Mouse (Mus musculus) G1E (cell line): ENCODE results near the gene Rnf215. TPM values are rescaled to one million over a fixed set of nuclear protein-coding genes. Genes with fewer than 3 reads are reported as not detected.

Experiments
- ATAC-seq: 2 replicates; pipeline ENCODE4 v1.8.0; 2016; ENCODE audit warnings: mild to moderate bottlenecking; ENCODE audit not compliant: insufficient number of reproducible peaks, poor library complexity, low FRiP score, severe bottlenecking; ENCODE audit errors: extremely low read depth
- DNase-seq: peaks from one replicate; pipeline ENCODE4 v3.0.0; 2012; ENCODE audit warnings: low spot score
- H3K27me3 ChIP-seq: 2 replicates; pipeline ENCODE4 v1.6.1; 2012; ENCODE audit warnings: mild to moderate bottlenecking, low read length, inconsistent platforms; ENCODE audit not compliant: insufficient read depth
- H3K36me3 ChIP-seq: replicated peaks from 2 replicates; pipeline ENCODE3; 2012; ENCODE audit warnings: mild to moderate bottlenecking, inconsistent platforms
- H3K4me1 ChIP-seq: 2 replicates; pipeline ENCODE4 v1.6.1; 2012; ENCODE audit warnings: low read depth, low read length, inconsistent platforms, mixed read lengths; ENCODE audit not compliant: insufficient read depth
- H3K4me3 ChIP-seq: 2 replicates; pipeline ENCODE4 v1.5.1; 2012; ENCODE audit warnings: low read depth, mild to moderate bottlenecking, inconsistent platforms, low read length, moderate library complexity, mixed read lengths
- H3K9me3 ChIP-seq: replicated peaks from 2 replicates; pipeline ENCODE4 v1.6.1; 2012; ENCODE audit warnings: inconsistent platforms
- CTCF ChIP-seq: IDR thresholded peaks from 2 replicates; pipeline ENCODE4 v1.5.1; 2012; ENCODE audit warnings: low read depth, low read length, inconsistent platforms, mixed read lengths
- GATA1 ChIP-seq: IDR thresholded peaks from 2 replicates; pipeline ENCODE4 v1.6.1; 2012; ENCODE audit warnings: borderline replicate concordance, low read length, inconsistent platforms, mixed read lengths
- GATA2 ChIP-seq: IDR thresholded peaks from 2 replicates; pipeline ENCODE4 v1.6.1; 2012; ENCODE audit warnings: low read depth, low read length, inconsistent platforms, borderline replicate concordance
- POLR2AphosphoS5 ChIP-seq: IDR thresholded peaks from 2 replicates; pipeline ENCODE4 v1.6.1; 2012; ENCODE audit warnings: low read depth, low read length, inconsistent platforms; ENCODE audit not compliant: insufficient replicate concordance
- TAL1 ChIP-seq: conservative IDR thresholded peaks from 2 replicates; pipeline ENCODE4 v1.6.1; 2012; ENCODE audit warnings: low read depth, low read length, inconsistent platforms, mixed read lengths
- polyA plus RNA-seq: library from polyadenylated mRNA; stranded (reverse); fragments of >175 nt; gene quantifications from 2 replicates; pipeline ENCODE4 v1.2.3, GENCODE M21; 2012
- total RNA-seq, 2 experiments: library from RNA; stranded (forward) in 1 of 2; stranded (reverse) in 1 of 2; fragments of 200-1000 nt in 1 of 2; fragments of >200 nt in 1 of 2; fragmentation: Nextera tagmentation in 1 of 2; gene quantifications; 2 replicates each; pipeline ENCODE4 v1.2.3; 2014 to 2017

Gene Rnf215
- total and polyA plus RNA-seq, 3 experiments: 2.8 to 12.9 (median 5.1) TPM

- Histone ChIP-seq H3K9me3 (no peaks in the 10 kb centered on the region), H3K27me3 (no peaks in the 10 kb centered on the region), H3K4me3 (no peak overlapping the region), H3K36me3 (peaks cover 70% of the 10 kb centered on the region), H3K4me1 (no peaks in the 10 kb centered on the region)
- ATAC-seq (no peak), DNase-seq (no peak)
- TF ChIP-seq CTCF (no peak), GATA1 (no peak), POLR2AphosphoS5 (no peak), GATA2 (no peak)
These were observed 7.3 kb downstream of the Rnf215 start for GRCm38 (mm10) chr11:4142352-4142751.

DNA sequence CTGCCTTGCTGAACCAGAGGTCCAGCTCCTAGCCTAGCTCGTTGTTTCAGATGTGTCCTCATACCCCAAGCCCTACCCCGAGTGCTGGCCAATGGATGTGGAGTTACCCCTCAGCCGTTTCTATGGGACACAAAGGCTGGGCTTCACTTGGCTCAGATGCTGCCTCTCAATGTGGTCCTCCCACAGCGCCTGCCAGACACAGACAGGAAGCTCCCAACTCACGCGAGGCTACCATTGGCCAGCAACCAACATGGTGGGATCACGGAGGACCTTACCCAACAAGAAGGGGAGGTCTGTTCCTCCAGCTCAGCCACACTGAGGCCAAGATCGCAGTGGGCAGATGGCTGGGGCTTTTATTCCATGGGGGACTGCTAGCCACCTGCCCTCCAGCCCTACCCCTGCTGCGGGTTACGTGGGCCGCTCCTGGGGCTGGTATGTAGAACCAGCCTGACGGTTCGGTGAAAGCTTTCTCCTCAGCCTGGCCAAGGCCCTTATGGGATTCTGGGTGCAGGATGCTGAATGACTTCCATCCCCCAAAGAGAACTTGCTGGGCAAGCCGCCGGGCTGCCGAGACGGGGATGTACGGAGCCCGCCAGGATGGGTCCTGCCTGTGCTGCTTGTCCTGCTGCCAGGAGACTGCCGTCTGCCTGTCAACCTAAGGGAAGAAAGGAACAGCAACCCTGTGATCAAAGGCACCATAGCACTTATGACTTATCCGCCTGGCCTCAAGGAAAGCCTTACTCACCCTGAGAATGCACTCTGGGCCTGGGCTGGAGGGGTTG, 8.5 kb downstream of the Rnf215 start:
- no peak overlapping the region for H3K4me3 ChIP-seq
- no peaks in the 10 kb centered on the region for H3K4me1 ChIP-seq
- DNase-seq: no peak
- no peak for ATAC-seq
- H3K27me3 ChIP-seq: peaks cover 5% of the 10 kb centered on the region; the same call in 1 of the 2 replicates
- H3K36me3 ChIP-seq: peaks cover 64% of the 10 kb centered on the region
- no peaks in the 10 kb centered on the region for H3K9me3 ChIP-seq
- TF ChIP-seq TAL1 (no peak), CTCF (no peak), GATA1 (no peak), POLR2AphosphoS5 (no peak), GATA2 (no peak)

DNA sequence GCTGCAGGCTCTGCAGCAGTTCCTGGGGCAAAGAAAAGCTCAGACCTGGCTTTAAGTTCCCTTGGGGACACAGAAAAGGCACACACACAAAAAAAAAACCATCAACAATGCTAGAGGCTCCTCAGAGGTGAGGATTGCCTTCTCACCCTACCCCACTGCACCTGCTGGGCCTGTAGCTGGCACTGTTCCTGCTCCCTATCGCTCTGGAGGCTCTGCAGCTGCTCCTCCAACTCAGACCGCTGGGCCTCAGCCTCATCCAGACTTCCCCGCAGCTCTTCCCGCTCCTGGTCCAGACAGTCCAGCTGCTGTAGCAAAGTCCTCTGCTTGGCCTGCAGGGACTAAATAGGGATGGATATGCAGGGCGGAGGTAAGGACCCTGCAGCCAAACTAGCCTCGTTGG, 11.4 kb downstream of the Rnf215 start:
- H3K36me3 ChIP-seq: peaks cover 42% of the 10 kb centered on the region
- TF ChIP-seq CTCF (no peak), POLR2AphosphoS5 (no peak), TAL1 (no peak), GATA1 (no peak), GATA2 (no peak)
- DNase-seq (no peak), ATAC-seq (no peak)
- no peaks in the 10 kb centered on the region for H3K4me1 ChIP-seq
- no peak overlapping the region for H3K4me3 ChIP-seq
- H3K27me3 ChIP-seq: peaks cover 7% of the 10 kb centered on the region; the same call in 1 of the 2 replicates
- no peaks in the 10 kb centered on the region for H3K9me3 ChIP-seq

GRCm38 (mm10) chr11:4147098-4147497, 12.1 kb downstream of the Rnf215 start:
- peaks cover 39% of the 10 kb centered on the region for H3K36me3 ChIP-seq
- DNase-seq: no peak
- H3K4me3 ChIP-seq: no peak overlapping the region
- no peaks in the 10 kb centered on the region for H3K4me1 ChIP-seq
- peaks cover 11% of the 10 kb centered on the region; the same call in 1 of the 2 replicates for H3K27me3 ChIP-seq
- no peaks in the 10 kb centered on the region for H3K9me3 ChIP-seq
- TF ChIP-seq TAL1 (no peak), GATA2 (no peak), CTCF (no peak), GATA1 (no peak), POLR2AphosphoS5 (no peak)
- no peak for ATAC-seq

DNA sequence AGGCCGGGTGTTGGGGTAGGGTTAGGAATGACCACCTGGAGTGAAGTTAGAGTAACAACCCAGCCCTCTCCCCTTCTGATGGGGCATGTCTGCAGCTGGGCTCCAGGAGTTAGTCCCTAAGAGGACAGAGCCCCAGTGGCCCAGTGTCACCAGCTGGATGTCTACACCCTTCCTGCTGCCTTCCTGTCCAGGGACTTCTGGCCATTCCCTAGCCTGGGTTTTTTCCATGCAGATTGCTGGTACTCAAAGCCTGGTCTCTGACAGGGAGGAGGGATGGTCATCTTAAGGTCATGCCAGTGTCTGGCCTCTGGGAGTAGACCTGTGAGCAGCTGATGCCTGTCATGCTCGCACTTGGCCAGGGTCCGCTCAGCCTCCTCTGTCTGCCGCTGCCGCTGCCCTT, 13.1 kb downstream of the Rnf215 start:
- TF ChIP-seq POLR2AphosphoS5 (no peak), CTCF (no peak), TAL1 (no peak), GATA1 (no peak)
- Histone ChIP-seq H3K9me3 (no peaks in the 10 kb centered on the region), H3K4me3 (no peak overlapping the region), H3K36me3 (peaks cover 28% of the 10 kb centered on the region), H3K4me1 (no peaks in the 10 kb centered on the region), H3K27me3 (peaks cover 11% of the 10 kb centered on the region; the same call in 1 of the 2 replicates)
- ATAC-seq (no peak), DNase-seq (no peak)

GRCm38 (mm10) chr11:4148536-4149156, 13.6 kb downstream of the Rnf215 start:
- no peaks in the 10 kb centered on the region for H3K4me1 ChIP-seq
- TF ChIP-seq GATA2: no peak
- ATAC-seq: no peak
- peaks cover 23% of the 10 kb centered on the region for H3K36me3 ChIP-seq
- H3K9me3 ChIP-seq: no peaks in the 10 kb centered on the region
- no peak for DNase-seq
- H3K4me3 ChIP-seq: no peak overlapping the region
- H3K27me3 ChIP-seq: peaks cover 11% of the 10 kb centered on the region; the same call in 1 of the 2 replicates
